Mouse (Mus musculus): ENCODE measurements at regions not wholly inside any gene's neighbourhood (a gene's known extent, or its start where the extent isn't known, plus 50 kb on each side); places are given as distances from the start of the nearest gene placed in this dataset.

DNA sequence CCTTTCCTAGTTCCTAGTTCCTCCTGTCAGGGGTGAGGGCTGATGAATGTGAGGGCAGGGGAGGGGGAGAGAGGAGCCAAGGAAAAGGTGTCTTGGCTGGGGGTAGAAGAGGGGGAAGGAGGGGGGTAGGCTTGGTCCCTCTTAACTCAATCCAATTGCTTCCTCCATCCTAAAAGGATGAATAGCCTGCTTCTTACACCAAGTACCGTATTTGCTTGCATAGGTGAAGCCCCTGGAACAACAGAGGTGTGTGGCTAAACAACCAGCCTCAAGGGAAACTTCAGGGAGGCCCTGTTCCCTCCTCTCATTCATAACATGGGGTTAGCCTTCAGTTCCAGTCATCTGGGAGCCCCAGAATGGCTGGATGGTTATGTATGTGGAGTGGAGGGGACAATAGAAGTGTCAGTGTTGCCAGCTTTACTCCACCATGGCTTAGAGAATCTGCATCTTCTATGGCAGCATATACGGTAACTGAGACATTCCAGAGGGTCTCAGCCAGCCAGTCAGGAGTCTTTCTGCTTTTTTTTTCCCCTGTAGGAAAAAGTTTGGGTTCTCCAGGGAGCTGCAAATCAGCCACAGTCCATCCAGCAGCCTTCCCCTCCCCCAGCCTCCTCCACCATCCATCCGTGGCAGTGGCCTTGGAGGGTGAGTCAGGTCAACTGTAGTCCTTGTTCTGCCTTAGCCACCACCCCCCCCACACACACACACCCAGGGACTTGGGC, 100.2 kb upstream of the Ccnd2 start:
- no peaks in the 10 kb centered on the region for H3K27me3 ChIP-seq
- CTCF ChIA-PET = no interaction called here
- no peak for TF ChIP-seq CTCF (IDR thresholded peaks at IDR 0.05)
- DNase-seq (ENCODE audit: low read depth, low spot score) = no peak
- no peak for ATAC-seq
- POLR2A ChIA-PET = interaction anchor here (0.6 kb wide), 1 partner anchor 86 kb away, joined by 6 read pairs; no protein-coding TSS in a partner anchor
- in situ Hi-C loops (cut with MboI; ENCODE audit: low pct_unique_long_range_greater_than_20kb) = no loop called here

DNA sequence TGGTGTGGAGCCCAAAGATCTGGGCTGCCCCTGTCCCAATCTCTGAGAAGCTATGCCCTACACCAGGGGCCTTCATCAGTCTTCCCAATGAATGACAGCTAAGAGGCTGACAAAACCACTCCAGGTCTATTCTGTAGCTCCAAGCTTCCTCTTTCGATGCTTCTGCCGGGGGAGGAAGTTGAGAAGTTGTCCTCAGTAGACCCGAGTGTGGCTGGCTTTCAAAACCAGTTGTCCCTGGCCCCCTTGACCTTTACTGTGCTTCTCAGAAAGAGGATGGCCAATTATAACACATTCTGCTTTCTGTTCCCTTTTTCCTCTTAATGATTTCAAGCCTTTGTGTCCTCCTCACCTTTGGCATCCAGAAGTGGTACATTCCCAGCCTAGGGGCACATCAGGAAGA, 101.9 kb upstream of the Ccnd2 start:
- ChIA-PET POLR2A (no interaction called here), CTCF (no interaction called here)
- in situ Hi-C loops (cut with MboI; ENCODE audit: low pct_unique_long_range_greater_than_20kb) = no loop called here
- TF ChIP-seq CTCF (IDR thresholded peaks at IDR 0.05) = no peak
- H3K27me3 ChIP-seq = peaks cover 3% of the 10 kb centered on the region
- DNase-seq (ENCODE audit: low read depth, low spot score) = no peak
- no peak for ATAC-seq

GRCm38 (mm10) chr6:127263903-127264680, 112.1 kb upstream of the Ccnd2 start:
- ATAC-seq = no peak
- in situ Hi-C loops (cut with MboI; ENCODE audit: low pct_unique_long_range_greater_than_20kb) = no loop called here
- DNase-seq (ENCODE audit: low read depth, low spot score) = no peak
- H3K27me3 ChIP-seq = peaks cover 7% of the 10 kb centered on the region
- no peak for TF ChIP-seq CTCF (IDR thresholded peaks at IDR 0.05)
- POLR2A ChIA-PET = no interaction called here
- CTCF ChIA-PET = no interaction called here

GRCm38 (mm10) chr6:127265063-127265775, 113.2 kb upstream of the Ccnd2 start:
- no peak for TF ChIP-seq CTCF (IDR thresholded peaks at IDR 0.05)
- ChIA-PET POLR2A (interaction anchor here (0.6 to 0.8 kb wide), 2 partner anchors 47 to 126 kb away, joined by 6 to 7 read pairs; no protein-coding TSS in a partner anchor), CTCF (interaction anchor here (0.6 kb wide), 2 partner anchors 117 to 141 kb away, joined by 3 to 4 read pairs; no protein-coding TSS in a partner anchor)
- no peak for ATAC-seq
- no peaks in the 10 kb centered on the region for H3K27me3 ChIP-seq
- no peak for DNase-seq (ENCODE audit: low read depth, low spot score)
- in situ Hi-C loops (cut with MboI; ENCODE audit: low pct_unique_long_range_greater_than_20kb) = no loop called here

DNA sequence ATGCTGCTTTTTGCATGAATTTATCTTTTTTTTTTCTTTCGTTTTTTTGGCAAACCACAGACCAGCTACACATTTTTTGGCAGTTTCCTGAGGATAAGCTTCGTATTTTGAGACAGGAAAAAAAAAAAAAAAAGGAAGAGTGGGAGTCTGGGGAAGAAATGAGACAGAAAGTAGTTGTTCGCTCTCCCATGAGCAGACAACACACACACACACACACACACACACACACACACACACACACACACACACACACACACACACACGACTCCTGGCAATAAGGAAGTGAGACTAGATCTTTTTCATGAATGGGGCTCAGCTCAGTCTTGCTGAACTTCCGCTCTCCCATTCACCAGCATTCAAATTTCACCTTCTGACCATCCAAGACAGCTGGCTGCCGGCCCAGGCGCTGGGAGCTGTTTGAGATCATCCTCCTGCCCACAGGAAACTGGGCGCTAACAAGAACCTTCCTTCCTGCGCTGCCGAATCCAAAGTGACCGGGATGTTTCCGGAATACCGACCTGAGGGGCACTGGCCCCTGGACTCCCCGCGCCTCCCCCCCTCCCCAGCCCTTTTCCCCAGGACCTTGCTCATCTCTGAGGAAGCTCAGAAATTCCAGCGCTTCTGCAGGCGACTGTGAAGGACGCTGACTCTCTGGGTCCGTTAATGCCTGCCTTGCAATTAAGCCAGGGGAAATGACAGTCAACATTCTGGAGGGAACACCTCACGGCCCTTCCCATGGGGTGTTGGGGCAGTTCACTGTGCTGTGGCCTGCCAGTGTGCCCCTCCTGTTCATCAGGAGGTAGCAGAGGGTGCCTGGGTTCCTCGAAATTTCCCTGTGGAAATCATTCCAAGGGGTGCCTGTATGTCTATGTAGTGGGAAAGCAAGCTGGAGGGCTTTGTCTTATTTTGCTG, 114.2 kb upstream of the Ccnd2 start:
- in situ Hi-C loops (cut with MboI; ENCODE audit: low pct_unique_long_range_greater_than_20kb) = no loop called here
- no peak for ATAC-seq
- CTCF ChIA-PET = interaction anchor here (0.6 kb wide), 2 partner anchors 118 to 142 kb away, joined by 3 to 4 read pairs; no protein-coding TSS in a partner anchor

GRCm38 (mm10) chr6:127266813-127267165, 114.8 kb upstream of the Ccnd2 start:
- peak; percentile 48 for TF ChIP-seq CTCF (IDR thresholded peaks at IDR 0.05)
- no peak for DNase-seq (ENCODE audit: low read depth, low spot score)
- no peaks in the 10 kb centered on the region for H3K27me3 ChIP-seq
- no peak for ATAC-seq
- in situ Hi-C loops (cut with MboI; ENCODE audit: low pct_unique_long_range_greater_than_20kb) = no loop called here
- ChIA-PET POLR2A (no interaction called here), CTCF (no interaction called here)

More for the DNA sequence above, 114.2 kb upstream of the Ccnd2 start:
- DNase-seq (ENCODE audit: low read depth, low spot score) = peak; percentile 10
- H3K27me3 ChIP-seq = no peaks in the 10 kb centered on the region
- POLR2A ChIA-PET = interaction anchor here (0.6 to 0.8 kb wide), 2 partner anchors 46 to 127 kb away, joined by 6 to 7 read pairs; no protein-coding TSS in a partner anchor
- TF ChIP-seq CTCF (IDR thresholded peaks at IDR 0.05) = no peak

- in situ Hi-C loops (cut with MboI; ENCODE audit: low pct_unique_long_range_greater_than_20kb) = no loop called here
- CTCF ChIA-PET = no interaction called here
- no peak for TF ChIP-seq CTCF (IDR thresholded peaks at IDR 0.05)
These were observed 117.0 kb upstream of the Ccnd2 start for GRCm38 (mm10) chr6:127269021-127269420.

DNA sequence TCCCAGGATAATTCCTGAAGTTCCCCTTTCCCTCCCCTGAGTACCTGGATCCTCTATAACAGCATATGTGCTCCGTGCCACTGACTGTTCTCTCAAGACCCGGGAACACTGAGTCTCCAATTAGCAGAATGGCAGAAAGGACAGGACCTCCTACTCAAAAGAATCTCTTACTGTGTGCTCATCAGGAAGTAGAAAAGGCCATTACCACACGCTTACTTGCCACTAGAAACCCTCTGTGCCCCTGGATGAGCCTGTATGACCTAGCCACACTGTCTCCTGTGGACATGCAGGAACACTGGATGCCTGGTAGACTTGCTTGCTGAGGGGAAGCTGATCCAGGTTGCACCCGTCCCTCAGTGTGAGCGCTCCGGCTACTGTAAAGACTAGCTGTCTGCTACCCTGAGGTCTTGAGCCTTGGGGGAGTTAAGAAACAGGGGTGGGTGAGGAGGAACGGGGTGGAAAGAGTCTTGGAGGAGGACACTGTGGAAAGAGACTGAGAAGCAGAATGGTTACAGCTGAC, 117.6 kb upstream of the Ccnd2 start:
- TF ChIP-seq CTCF (IDR thresholded peaks at IDR 0.05) = no peak
- ATAC-seq (no peak), DNase-seq (ENCODE audit: low read depth, low spot score) (no peak)
- ChIA-PET POLR2A (no interaction called here), CTCF (no interaction called here)
- in situ Hi-C loops (cut with MboI; ENCODE audit: low pct_unique_long_range_greater_than_20kb) = no loop called here
- H3K27me3 ChIP-seq = no peaks in the 10 kb centered on the region

More at GRCm38 (mm10) chr6:127269021-127269420, 117.0 kb upstream of the Ccnd2 start:
- ATAC-seq (no peak), DNase-seq (ENCODE audit: low read depth, low spot score) (no peak)
- POLR2A ChIA-PET = no interaction called here
- no peaks in the 10 kb centered on the region for H3K27me3 ChIP-seq

DNA sequence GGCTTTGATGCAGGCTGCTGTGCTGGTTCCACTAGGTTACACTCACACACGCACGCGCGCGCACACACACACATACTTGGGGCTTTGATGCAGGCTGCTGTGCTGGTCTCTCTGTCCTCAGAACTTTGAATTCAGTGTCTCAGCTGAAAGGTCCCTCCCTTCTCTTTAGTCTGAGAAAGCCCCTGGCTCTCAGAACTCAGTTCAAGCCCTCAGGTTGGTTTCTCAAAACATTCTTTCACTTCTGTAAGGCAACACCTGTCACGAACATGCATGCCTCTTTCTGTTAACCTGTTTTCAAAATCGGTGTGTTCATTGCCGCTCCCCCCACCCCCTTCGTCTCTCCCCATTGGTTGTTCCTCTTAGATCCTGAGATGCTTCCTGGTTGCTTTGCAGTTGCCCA, 118.8 kb upstream of the Ccnd2 start:
- no peak for TF ChIP-seq CTCF (IDR thresholded peaks at IDR 0.05)
- in situ Hi-C loops (cut with MboI; ENCODE audit: low pct_unique_long_range_greater_than_20kb) = no loop called here
- ChIA-PET CTCF (interaction anchor here (1.2 to 1.3 kb wide), 2 partner anchors 12 to 23 kb away, joined by 3 read pairs; no protein-coding TSS in a partner anchor), POLR2A (no interaction called here)
- DNase-seq (ENCODE audit: low read depth, low spot score) (no peak), ATAC-seq (no peak)
- no peaks in the 10 kb centered on the region for H3K27me3 ChIP-seq
